Mouse (Mus musculus) MEL (cell line): ENCODE data around the gene Hexim1. TPM values are rescaled to one million over a fixed set of nuclear protein-coding genes. Genes with fewer than 3 reads are reported as not detected.

Experiments used
- DNase-seq: peaks from one replicate; pipeline ENCODE4 v3.0.0; 2011; ENCODE audit warnings: low read depth, low spot score
- H3K27ac ChIP-seq: 2 replicates; pipeline ENCODE4 v1.5.1; 2012; ENCODE audit warnings: low read depth, mild to moderate bottlenecking, control low read depth, low read length, moderate library complexity; ENCODE audit not compliant: control insufficient read depth
- H3K27me3 ChIP-seq, 2 experiments: fragments of 150-350 bp in 1 of 2; sonication (generic) in 1 of 2; 2 replicates each; pipeline ENCODE4 v1.6.1; 2012; ENCODE audit warnings: low read length in 2 of 2, mild to moderate bottlenecking in 2 of 2, improper control_type of control experiment in 1 of 2, moderate library complexity in 1 of 2; ENCODE audit not compliant: insufficient read depth in 2 of 2, control insufficient read depth in 1 of 2
- H3K36me3 ChIP-seq, 2 experiments: 2 replicates each; pipeline ENCODE4 v1.6.1; 2012 to 2014; ENCODE audit warnings: low read length in 2 of 2, improper control_type of control experiment in 1 of 2, inconsistent platforms in 1 of 2, mild to moderate bottlenecking in 1 of 2; ENCODE audit not compliant: insufficient read depth in 2 of 2, control insufficient read depth in 1 of 2
- H3K4me1 ChIP-seq, 2 experiments: fragments of 150-350 bp in 1 of 2; sonication (generic) in 1 of 2; 2 replicates each; pipeline ENCODE4 v1.6.1; 2012; ENCODE audit warnings: low read length in 2 of 2, improper control_type of control experiment in 1 of 2, mild to moderate bottlenecking in 1 of 2; ENCODE audit not compliant: insufficient read depth in 2 of 2, control insufficient read depth in 1 of 2
- H3K4me3 ChIP-seq, 2 experiments: fragments of 150-350 bp in 1 of 2; sonication (generic) in 1 of 2; 2 replicates each; pipeline ENCODE4 v1.5.1; 2012; ENCODE audit warnings: low read depth in 2 of 2, low read length in 2 of 2, mild to moderate bottlenecking in 2 of 2, moderate library complexity in 2 of 2, control low read depth in 1 of 2, improper control_type of control experiment in 1 of 2; ENCODE audit not compliant: control insufficient read depth in 1 of 2, insufficient read depth in 1 of 2
- H3K79me2 ChIP-seq: 2 replicates; pipeline ENCODE4 v1.6.1; 2012; ENCODE audit warnings: mild to moderate bottlenecking, low read length, moderate library complexity; ENCODE audit not compliant: control insufficient read depth, poor library complexity, insufficient read depth
- H3K9ac ChIP-seq: 2 replicates; pipeline ENCODE4 v1.6.1; 2012; ENCODE audit warnings: low read depth, mild to moderate bottlenecking, control low read depth, low read length, moderate library complexity; ENCODE audit not compliant: control insufficient read depth, poor library complexity, severe bottlenecking
- H3K9me3 ChIP-seq: fragments of 150-350 bp; sonication (generic); replicated peaks from 2 replicates; pipeline ENCODE4 v1.6.1; 2012; ENCODE audit warnings: mild to moderate bottlenecking, low read length, improper control_type of control experiment, moderate library complexity; ENCODE audit not compliant: insufficient read depth
- BHLHE40 ChIP-seq: IDR thresholded peaks from 2 replicates; pipeline ENCODE4 v1.6.1; 2012; ENCODE audit warnings: low read depth, mild to moderate bottlenecking, inconsistent platforms, low read length, improper control_type of control experiment, borderline replicate concordance
- CHD1 ChIP-seq: IDR thresholded peaks from 2 replicates; pipeline ENCODE4 v1.6.1; 2012; ENCODE audit warnings: low read depth, mild to moderate bottlenecking, inconsistent platforms, low read length, improper control_type of control experiment
- CHD2 ChIP-seq: IDR thresholded peaks from 2 replicates; pipeline ENCODE4 v1.6.1; 2011; ENCODE audit warnings: low read length, improper control_type of control experiment
- CTCF ChIP-seq, 3 experiments: IDR thresholded peaks in 2 of 3; conservative IDR thresholded peaks in 1 of 3; 2 replicates each; pipeline ENCODE4 v1.5.1; 2011 to 2012; ENCODE audit warnings: low read length in 3 of 3, low read depth in 2 of 3, mild to moderate bottlenecking in 2 of 3, improper control_type of control experiment in 1 of 3, inconsistent platforms in 1 of 3, mixed read lengths in 1 of 3, moderate library complexity in 1 of 3; ENCODE audit not compliant: control insufficient read depth in 1 of 3, insufficient read depth in 1 of 3, poor library complexity in 1 of 3, severe bottlenecking in 1 of 3
- E2F4 ChIP-seq: IDR thresholded peaks from 2 replicates; pipeline ENCODE4 v1.6.1; 2011; ENCODE audit warnings: low read depth, low read length, improper control_type of control experiment, borderline replicate concordance
- ELF1 ChIP-seq: IDR thresholded peaks from 2 replicates; pipeline ENCODE4 v1.6.1; 2014; ENCODE audit warnings: low read depth, mild to moderate bottlenecking, inconsistent platforms, low read length, improper control_type of control experiment, moderate library complexity
- EP300 ChIP-seq, 2 experiments: IDR thresholded peaks; 2 replicates each; pipeline ENCODE4 v1.6.1; 2011; ENCODE audit warnings: improper control_type of control experiment in 2 of 2, low read length in 2 of 2, low read depth in 1 of 2, mild to moderate bottlenecking in 1 of 2
- ETS1 ChIP-seq: IDR thresholded peaks from 2 replicates; pipeline ENCODE4 v1.6.1; 2012; ENCODE audit warnings: low read depth, mild to moderate bottlenecking, inconsistent platforms, low read length, improper control_type of control experiment, moderate library complexity
- GABPA ChIP-seq: IDR thresholded peaks from 2 replicates; pipeline ENCODE4 v1.6.1; 2012; ENCODE audit warnings: low read depth, mild to moderate bottlenecking, inconsistent platforms, low read length, improper control_type of control experiment, moderate library complexity
- HCFC1 ChIP-seq: IDR thresholded peaks from 2 replicates; pipeline ENCODE4 v1.6.1; 2012; ENCODE audit warnings: low read depth, mild to moderate bottlenecking, inconsistent platforms, low read length, improper control_type of control experiment, moderate library complexity
- JUND ChIP-seq: IDR thresholded peaks from 2 replicates; pipeline ENCODE4 v1.6.1; 2011; ENCODE audit warnings: low read depth, mild to moderate bottlenecking, improper control_type of control experiment, low read length
- MAFK ChIP-seq: IDR thresholded peaks from 2 replicates; pipeline ENCODE4 v1.6.1; 2011; ENCODE audit warnings: low read depth, mild to moderate bottlenecking, low read length, improper control_type of control experiment, borderline replicate concordance
- MAX ChIP-seq: IDR thresholded peaks from 2 replicates; pipeline ENCODE4 v1.6.1; 2011; ENCODE audit warnings: low read length, improper control_type of control experiment
- MAZ ChIP-seq: IDR thresholded peaks from 2 replicates; pipeline ENCODE4 v1.6.1; 2012; ENCODE audit warnings: low read depth, mild to moderate bottlenecking, inconsistent platforms, low read length, improper control_type of control experiment
- MEF2A ChIP-seq: IDR thresholded peaks from 2 replicates; pipeline ENCODE4 v1.6.1; 2014; ENCODE audit warnings: low read depth, mild to moderate bottlenecking, inconsistent platforms, low read length, improper control_type of control experiment; ENCODE audit not compliant: poor library complexity, insufficient replicate concordance, severe bottlenecking; ENCODE audit errors: extremely low read depth
- MYB ChIP-seq: IDR thresholded peaks from 2 replicates; pipeline ENCODE4 v1.6.1; 2011; ENCODE audit warnings: mild to moderate bottlenecking, low read depth, low read length, improper control_type of control experiment
- MYC ChIP-seq: IDR thresholded peaks from 2 replicates; pipeline ENCODE4 v1.6.1; 2011; ENCODE audit warnings: low read depth, mild to moderate bottlenecking, low read length, improper control_type of control experiment, moderate library complexity
- NELFE ChIP-seq: IDR thresholded peaks from 2 replicates; pipeline ENCODE4 v1.6.1; 2011; ENCODE audit warnings: low read depth, low read length, improper control_type of control experiment
- NRF1 ChIP-seq: IDR thresholded peaks from 2 replicates; pipeline ENCODE4 v1.6.1; 2014; ENCODE audit warnings: low read depth, mild to moderate bottlenecking, inconsistent platforms, low read length, improper control_type of control experiment, moderate library complexity; ENCODE audit not compliant: poor library complexity, insufficient read depth, severe bottlenecking
- POLR2A ChIP-seq, 2 experiments: IDR thresholded peaks; 2 replicates each; pipeline ENCODE4 v1.6.1; 2011 to 2012; ENCODE audit warnings: low read length in 2 of 2, mild to moderate bottlenecking in 2 of 2, control low read depth in 1 of 2, improper control_type of control experiment in 1 of 2, low read depth in 1 of 2, moderate library complexity in 1 of 2; ENCODE audit not compliant: control insufficient read depth in 1 of 2, insufficient read depth in 1 of 2, poor library complexity in 1 of 2
- POLR2AphosphoS2 ChIP-seq: IDR thresholded peaks from 2 replicates; pipeline ENCODE4 v1.6.1; 2011; ENCODE audit warnings: low read length, improper control_type of control experiment
- POLR2AphosphoS5 ChIP-seq: IDR thresholded peaks from 2 replicates; pipeline ENCODE4 v1.6.1; 2012; ENCODE audit warnings: low read depth, borderline replicate concordance, mild to moderate bottlenecking, inconsistent platforms, low read length, moderate library complexity, mixed read lengths
- RAD21 ChIP-seq: IDR thresholded peaks from 2 replicates; pipeline ENCODE4 v1.6.1; 2011; ENCODE audit warnings: mild to moderate bottlenecking, low read depth, low read length, improper control_type of control experiment
- RCOR1 ChIP-seq: IDR thresholded peaks from 2 replicates; pipeline ENCODE4 v1.6.1; 2012; ENCODE audit warnings: low read depth, mild to moderate bottlenecking, inconsistent platforms, low read length, improper control_type of control experiment
- SMC3 ChIP-seq: IDR thresholded peaks from 2 replicates; pipeline ENCODE4 v1.6.1; 2011; ENCODE audit warnings: low read depth, low read length, improper control_type of control experiment
- TAL1 ChIP-seq: IDR thresholded peaks from 2 replicates; pipeline ENCODE4 v1.6.1; 2012; ENCODE audit warnings: mild to moderate bottlenecking, inconsistent platforms, low read length, moderate library complexity, mixed read lengths
- TCF12 ChIP-seq: IDR thresholded peaks from 2 replicates; pipeline ENCODE4 v1.6.1; 2014; ENCODE audit warnings: low read depth, mild to moderate bottlenecking, inconsistent platforms, low read length, improper control_type of control experiment, moderate library complexity
- USF2 ChIP-seq, 2 experiments: IDR thresholded peaks; 2 replicates each; pipeline ENCODE4 v1.6.1; 2011 to 2012; ENCODE audit warnings: improper control_type of control experiment in 2 of 2, low read length in 2 of 2, borderline replicate concordance in 1 of 2, inconsistent platforms in 1 of 2, low read depth in 1 of 2, mild to moderate bottlenecking in 1 of 2; ENCODE audit not compliant: insufficient read depth in 1 of 2
- ZC3H11A ChIP-seq: IDR thresholded peaks from 2 replicates; pipeline ENCODE4 v1.6.1; 2012; ENCODE audit warnings: low read depth, mild to moderate bottlenecking, inconsistent platforms, low read length, improper control_type of control experiment
- ZMIZ1 ChIP-seq: IDR thresholded peaks from 2 replicates; pipeline ENCODE4 v1.6.1; 2012; ENCODE audit warnings: low read depth, mild to moderate bottlenecking, inconsistent platforms, low read length, improper control_type of control experiment, moderate library complexity
- polyA plus RNA-seq, 2 experiments: library from polyadenylated mRNA; stranded (reverse) in 1 of 2; unstranded in 1 of 2; fragments of >175 nt in 1 of 2; fragments of >200 nt in 1 of 2; gene quantifications; 2 replicates each; pipeline versions ENCODE4 v1.2.1 to v1.2.4; 2012; ENCODE audit warnings: low replicate concordance in 2 of 2, low read depth in 1 of 2; ENCODE audit not compliant: insufficient read length in 2 of 2, insufficient read depth in 1 of 2, missing spikeins in 1 of 2
- total RNA-seq: library from RNA; depleted of rRNA; stranded (reverse); fragments of 300-350 nt; gene quantifications from 2 replicates; pipeline ENCODE4 v1.2.3, GENCODE M21; 2012

Gene Hexim1
- total and polyA plus RNA-seq, 3 experiments = 17.3 to 25.4 TPM; not detected in 1

GRCm38 (mm10) chr11:103115163-103116007, 646 bp upstream of the Hexim1 start (continued):
- no peak for TF ChIP-seq MAZ
- peak; percentile 64 for TF ChIP-seq CHD2
- no peak for TF ChIP-seq POLR2AphosphoS2
- peak; percentile 38; the same call in 1 of the 2 replicates for TF ChIP-seq ELF1
- TF ChIP-seq EP300 (IDR thresholded peaks at IDR 0.05; ENCODE audit: low read depth in 1 of 2, low read length in 2 of 2) = peak in 1 of 2 experiments; percentile 6; a peak in 1 of 4 replicates
- peak; percentile 44; the same call in 1 of the 2 replicates for TF ChIP-seq MAX
- peak in 1 of 2 experiments; percentile 86; a peak in 2 of 4 replicates for TF ChIP-seq POLR2A (IDR thresholded peaks at IDR 0.05; ENCODE audit: control insufficient read depth in 1 of 2, insufficient read depth in 1 of 2, low read depth in 1 of 2, low read length in 2 of 2, poor library complexity in 1 of 2)
- peak; percentile 68 for TF ChIP-seq NELFE
- peak; percentile 87 for TF ChIP-seq MYC
- no peak for TF ChIP-seq SMC3
- TF ChIP-seq RCOR1 = no peak
- no peak for TF ChIP-seq CTCF (IDR thresholded peaks at IDR 0.05 in 2 of 3, conservative IDR thresholded peaks at IDR 0.05 in 1 of 3; ENCODE audit: control insufficient read depth in 1 of 3, insufficient read depth in 1 of 3, low read depth in 2 of 3, low read length in 3 of 3, poor library complexity in 1 of 3, severe bottlenecking in 1 of 3)
- peak; percentile 78 for TF ChIP-seq ETS1

GRCm38 (mm10) chr11:103116959-103117590, 1.0 kb downstream of the Hexim1 start:
- no peaks in the 10 kb centered on the region for H3K9me3 ChIP-seq
- H3K27ac ChIP-seq = peak overlapping the region; percentile 42
- H3K36me3 ChIP-seq = peaks cover 0 to 16% of the 10 kb centered on the region in 2 experiments; a peak in 2 of 4 replicates
- peak overlapping the region; percentile 74 for H3K9ac ChIP-seq
- DNase-seq = peak; percentile 83
- peaks cover 29% of the 10 kb centered on the region for H3K79me2 ChIP-seq
- peak overlapping the region; percentile 49 to 69 for H3K4me3 ChIP-seq
- H3K4me1 ChIP-seq = peaks cover 7 to 8% of the 10 kb centered on the region in 2 experiments; a peak in 3 of 4 replicates
- H3K27me3 ChIP-seq = no peaks in the 10 kb centered on the region
- TF ChIP-seq RAD21 = peak; percentile 29
- TF ChIP-seq POLR2AphosphoS5 = peak; percentile 48; the same call in 1 of the 2 replicates
- TF ChIP-seq BHLHE40 = no peak
- TF ChIP-seq HCFC1 = no peak
- no peak for TF ChIP-seq MEF2A
- TF ChIP-seq CHD1 = no peak; the same call in 1 of the 2 replicates
- TF ChIP-seq MAX = peak; percentile 13; the same call in 1 of the 2 replicates
- TF ChIP-seq TAL1 = no peak
- TF ChIP-seq TCF12 = no peak
- TF ChIP-seq JUND = no peak
- TF ChIP-seq RCOR1 = no peak
- TF ChIP-seq NRF1 = no peak
- no peak for TF ChIP-seq MAFK
- TF ChIP-seq MYC = no peak
- no peak for TF ChIP-seq E2F4
- TF ChIP-seq POLR2AphosphoS2 = no peak
- TF ChIP-seq EP300 (IDR thresholded peaks at IDR 0.05; ENCODE audit: low read depth in 1 of 2, low read length in 2 of 2) = no peak
- TF ChIP-seq ZC3H11A = no peak
- peak; percentile 50 for TF ChIP-seq SMC3
- no peak for TF ChIP-seq ETS1
- TF ChIP-seq MYB = no peak
- TF ChIP-seq ZMIZ1 = no peak
- TF ChIP-seq GABPA = no peak
- TF ChIP-seq USF2 (IDR thresholded peaks at IDR 0.05; ENCODE audit: borderline replicate concordance in 1 of 2, insufficient read depth in 1 of 2, low read depth in 1 of 2, low read length in 2 of 2) = no peak
